Mouse (Mus musculus): Measurements from ENCODE around the gene Serpinb9e. TPM values are rescaled to one million over a fixed set of nuclear protein-coding genes. Genes with fewer than 3 reads are reported as not detected.
"Not testable (repeated sequence)": the region's sequence is repeated elsewhere in the genome, so short reads cannot be mapped to it uniquely, and the experiment has no call there.

Serpinb9e gene
- polyA plus RNA-seq (2014; fragmentation: Nextera tagmentation; extraction: Ambion mirVana) = not detected in 2 replicates

GRCm38 (mm10) chr13:33249312-33249711 lies at the start of gene Serpinb9e:
TSS of gene Serpinb9e (plus strand) at chr13:33249612.
- not testable (repeated sequence) for DNase-seq (ENCODE audit: low spot score); ATAC-seq (replicated peaks; ENCODE audit: insufficient number of reproducible peaks, low FRiP score, low TSS enrichment, low read depth); H3K27me3 ChIP-seq (ENCODE audit: control insufficient read depth, insufficient read depth, low read length); H3K27ac ChIP-seq (replicated peaks; ENCODE audit: low read depth, low read length); H3K9me3 ChIP-seq (replicated peaks; ENCODE audit: control insufficient read depth, low read length); H3K4me3 ChIP-seq (ENCODE audit: low read depth, low read length); H3K36me3 ChIP-seq (replicated peaks; ENCODE audit: control insufficient read depth, insufficient read depth, low read depth, low read length); H3K4me2 ChIP-seq (ENCODE audit: low read depth, low read length); H3K4me1 ChIP-seq (ENCODE audit: control insufficient read depth, insufficient read depth, low read length); H3K9ac ChIP-seq (replicated peaks; ENCODE audit: low read length)
- WGBS = 89% methylated on average over 2 of the region's 2 CpGs

GRCm38 (mm10) chr13:33199740-33200139 lies 49.7 kb upstream of the Serpinb9e start:
- no peak for ATAC-seq (replicated peaks; ENCODE audit: insufficient number of reproducible peaks, low FRiP score, low TSS enrichment, low read depth)
- H3K36me3 ChIP-seq (replicated peaks; ENCODE audit: control insufficient read depth, insufficient read depth, low read depth, low read length) = no peaks in the 10 kb centered on the region
- no peak overlapping the region for H3K9ac ChIP-seq (replicated peaks; ENCODE audit: low read length)
- no peak overlapping the region for H3K4me2 ChIP-seq (ENCODE audit: low read depth, low read length)
- H3K4me1 ChIP-seq (ENCODE audit: control insufficient read depth, insufficient read depth, low read length) = no peaks in the 10 kb centered on the region
- no peaks in the 10 kb centered on the region for H3K27me3 ChIP-seq (ENCODE audit: control insufficient read depth, insufficient read depth, low read length)
- 57% methylated on average over 2 of the region's 2 CpGs for WGBS
- H3K4me3 ChIP-seq (ENCODE audit: low read depth, low read length) = no peak overlapping the region
- H3K27ac ChIP-seq (replicated peaks; ENCODE audit: low read depth, low read length) = no peak overlapping the region
- no peak for DNase-seq (ENCODE audit: low spot score)
- no peaks in the 10 kb centered on the region for H3K9me3 ChIP-seq (replicated peaks; ENCODE audit: control insufficient read depth, low read length)

GRCm38 (mm10) chr13:33308631-33309030 lies 59.2 kb downstream of the Serpinb9e start:
- H3K4me3 ChIP-seq (ENCODE audit: low read depth, low read length); H3K36me3 ChIP-seq (replicated peaks; ENCODE audit: control insufficient read depth, insufficient read depth, low read depth, low read length); H3K27ac ChIP-seq (replicated peaks; ENCODE audit: low read depth, low read length); H3K9ac ChIP-seq (replicated peaks; ENCODE audit: low read length); H3K9me3 ChIP-seq (replicated peaks; ENCODE audit: control insufficient read depth, low read length); ATAC-seq (replicated peaks; ENCODE audit: insufficient number of reproducible peaks, low FRiP score, low TSS enrichment, low read depth); H3K4me1 ChIP-seq (ENCODE audit: control insufficient read depth, insufficient read depth, low read length); H3K27me3 ChIP-seq (ENCODE audit: control insufficient read depth, insufficient read depth, low read length); DNase-seq (ENCODE audit: low spot score); H3K4me2 ChIP-seq (ENCODE audit: low read depth, low read length): not testable (repeated sequence)
- 85% methylated on average over 4 of the region's 4 CpGs for WGBS

Other genes starting within 250 kb of the Serpinb9e start
- gene Serpinb9, start 246.4 kb upstream of the Serpinb9e start, polyA plus RNA-seq (2014; fragmentation: Nextera tagmentation; extraction: Ambion mirVana) = 2.4 and 2.7 TPM in 2 replicates
- 0.20 TPM in 1 of 2 replicates, not detected in the other for gene Serpinb9b, start 222.2 kb upstream of the Serpinb9e start, polyA plus RNA-seq (2014; fragmentation: Nextera tagmentation; extraction: Ambion mirVana)
- 0.15 and 0.32 TPM in 2 replicates for gene Serpinb1b, start 171.0 kb upstream of the Serpinb9e start, polyA plus RNA-seq (2014; fragmentation: Nextera tagmentation; extraction: Ambion mirVana)
- not detected in 2 replicates for gene Serpinb9c, start 89.9 kb upstream of the Serpinb9e start, polyA plus RNA-seq (2014; fragmentation: Nextera tagmentation; extraction: Ambion mirVana)
- gene Serpinb9d, start 56.7 kb upstream of the Serpinb9e start, polyA plus RNA-seq (2014; fragmentation: Nextera tagmentation; extraction: Ambion mirVana) = not detected in 2 replicates
- gene Serpinb9f, start 74.5 kb downstream of the Serpinb9e start, polyA plus RNA-seq (2014; fragmentation: Nextera tagmentation; extraction: Ambion mirVana) = not detected in 2 replicates
- not detected in 2 replicates for gene Gm11397, start 146.1 kb downstream of the Serpinb9e start, polyA plus RNA-seq (2014; fragmentation: Nextera tagmentation; extraction: Ambion mirVana)
- gene Serpinb9g, start 235.2 kb downstream of the Serpinb9e start, polyA plus RNA-seq (2014; fragmentation: Nextera tagmentation; extraction: Ambion mirVana) = not detected in 2 replicates

Data from embryonic facial prominence, embryonic 11.5 days (tissue).